Mouse (Mus musculus) naive thymus-derived CD4-positive, alpha-beta T cell, adult 2 months (primary cell): Measurements from ENCODE around the gene Plpp3.

ENCODE experiments used
- DNase-seq: peaks from one replicate; pipeline ENCODE4 v3.0.0-alpha.2; 2011; ENCODE audit warnings: low read depth

Gene Plpp3

GRCm38 (mm10) chr4:105220849-105221248, 63.7 kb downstream of the Plpp3 start:
- DNase-seq = no peak

GRCm38 (mm10) chr4:105221256-105221840, 64.2 kb downstream of the Plpp3 start:
- no peak for DNase-seq

GRCm38 (mm10) chr4:105223101-105223924, 66.2 kb downstream of the Plpp3 start:
- DNase-seq = no peak

- DNase-seq = no peak
Measured at GRCm38 (mm10) chr4:105223925-105224300, 66.8 kb downstream of the Plpp3 start.

GRCm38 (mm10) chr4:105225512-105225911, 68.4 kb downstream of the Plpp3 start:
- DNase-seq = no peak

GRCm38 (mm10) chr4:105226351-105226750, 69.2 kb downstream of the Plpp3 start:
- DNase-seq = no peak

- no peak for DNase-seq
Measured at GRCm38 (mm10) chr4:105230127-105230526, 73.0 kb downstream of the Plpp3 start.

GRCm38 (mm10) chr4:105240233-105240632, 83.1 kb downstream of the Plpp3 start:
- no peak for DNase-seq

GRCm38 (mm10) chr4:105244931-105245330, 87.8 kb downstream of the Plpp3 start:
- no peak for DNase-seq

GRCm38 (mm10) chr4:105245479-105245944, 88.4 kb downstream of the Plpp3 start:
- DNase-seq = no peak

GRCm38 (mm10) chr4:105246331-105246730, 89.2 kb downstream of the Plpp3 start:
- no peak for DNase-seq

GRCm38 (mm10) chr4:105248161-105248560, 91.0 kb downstream of the Plpp3 start:
- DNase-seq = no peak

GRCm38 (mm10) chr4:105249283-105249682, 92.1 kb downstream of the Plpp3 start:
- DNase-seq = no peak

- no peak for DNase-seq
Measured at GRCm38 (mm10) chr4:105250946-105251345, 93.8 kb downstream of the Plpp3 start.

- DNase-seq = no peak
Measured at GRCm38 (mm10) chr4:105252044-105252443, 94.9 kb downstream of the Plpp3 start.

- no peak for DNase-seq
Measured at GRCm38 (mm10) chr4:105252571-105253200, 95.5 kb downstream of the Plpp3 start.

- no peak for DNase-seq
Measured at GRCm38 (mm10) chr4:105253453-105254341, 96.5 kb downstream of the Plpp3 start.

- no peak for DNase-seq
Measured at GRCm38 (mm10) chr4:105254365-105254764, 97.2 kb downstream of the Plpp3 start.

- no peak for DNase-seq
Measured at GRCm38 (mm10) chr4:105255185-105255584, 98.0 kb downstream of the Plpp3 start.

GRCm38 (mm10) chr4:105257667-105258560, 100.8 kb downstream of the Plpp3 start:
- DNase-seq = no peak

GRCm38 (mm10) chr4:105260385-105260784, 103.2 kb downstream of the Plpp3 start:
- DNase-seq = no peak
